Mouse (Mus musculus) midbrain, embryonic 16.5 days (tissue): ENCODE measurements around the gene Crygs. TPM values are rescaled to one million over a fixed set of nuclear protein-coding genes. Genes with fewer than 3 reads are reported as not detected.

Source experiments
- ATAC-seq: fragments of 200-750 bp; cut with Nextera tagmentation; 2 replicates; pipeline ENCODE4 v1.8.0; 2017; ENCODE audit warnings: moderate TSS enrichment
- H3K27ac ChIP-seq: fragments of 300-500 bp; sonication (generic); 2 replicates; pipeline ENCODE4 v1.5.1; 2014; ENCODE audit warnings: mild to moderate bottlenecking, low read length, mixed read lengths
- H3K27me3 ChIP-seq: fragments of 300-500 bp; sonication (generic); 2 replicates; pipeline ENCODE4 v1.6.1; 2014; ENCODE audit warnings: low read depth, low read length, mixed read lengths; ENCODE audit not compliant: control insufficient read depth, insufficient read depth
- H3K36me3 ChIP-seq: fragments of 300-500 bp; sonication (generic); 2 replicates; pipeline ENCODE4 v1.6.1; 2014; ENCODE audit warnings: mild to moderate bottlenecking, low read length, moderate library complexity, mixed read lengths; ENCODE audit not compliant: control insufficient read depth, insufficient read depth
- H3K4me1 ChIP-seq: fragments of 300-500 bp; sonication (generic); 2 replicates; pipeline ENCODE4 v1.6.1; 2014; ENCODE audit warnings: mild to moderate bottlenecking, low read length, mixed read lengths; ENCODE audit not compliant: control insufficient read depth, insufficient read depth
- H3K4me2 ChIP-seq: fragments of 300-500 bp; sonication (generic); 2 replicates; pipeline ENCODE4 v1.6.1; 2014; ENCODE audit warnings: mild to moderate bottlenecking, low read length, mixed read lengths
- H3K4me3 ChIP-seq: fragments of 300-500 bp; sonication (generic); 2 replicates; pipeline ENCODE4 v1.5.1; 2014; ENCODE audit warnings: low read depth, mild to moderate bottlenecking, low read length, moderate library complexity, mixed read lengths
- H3K9ac ChIP-seq: fragments of 300-500 bp; sonication (generic); 2 replicates; pipeline ENCODE4 v1.6.1; 2014; ENCODE audit warnings: low read depth, low read length, mixed read lengths
- H3K9me3 ChIP-seq: fragments of 300-500 bp; sonication (generic); replicated peaks from 2 replicates; pipeline ENCODE4 v1.6.1; 2014; ENCODE audit warnings: mild to moderate bottlenecking, low read length, mixed read lengths; ENCODE audit not compliant: control insufficient read depth, poor library complexity, severe bottlenecking
- WGBS: fragments of 180-500 bp; shearing (Covaris S2); extraction: QIAGEN DNeasy Blood & Tissue Kit; methylation state at CpG from one replicate; pipeline ENCODE4 v1.1.7; 2014; 5-methylcytosine and 5-hydroxymethylcytosine counted together
- polyA plus RNA-seq: library from polyadenylated mRNA; unstranded; fragments of >200 nt; fragmentation: Nextera tagmentation; extraction: Ambion mirVana; gene quantifications from 2 replicates; pipeline ENCODE4 v1.2.1, GENCODE M21; 2015

Gene Crygs
- polyA plus RNA-seq, 1 experiment from 2014 or later, result not detected

DNA sequence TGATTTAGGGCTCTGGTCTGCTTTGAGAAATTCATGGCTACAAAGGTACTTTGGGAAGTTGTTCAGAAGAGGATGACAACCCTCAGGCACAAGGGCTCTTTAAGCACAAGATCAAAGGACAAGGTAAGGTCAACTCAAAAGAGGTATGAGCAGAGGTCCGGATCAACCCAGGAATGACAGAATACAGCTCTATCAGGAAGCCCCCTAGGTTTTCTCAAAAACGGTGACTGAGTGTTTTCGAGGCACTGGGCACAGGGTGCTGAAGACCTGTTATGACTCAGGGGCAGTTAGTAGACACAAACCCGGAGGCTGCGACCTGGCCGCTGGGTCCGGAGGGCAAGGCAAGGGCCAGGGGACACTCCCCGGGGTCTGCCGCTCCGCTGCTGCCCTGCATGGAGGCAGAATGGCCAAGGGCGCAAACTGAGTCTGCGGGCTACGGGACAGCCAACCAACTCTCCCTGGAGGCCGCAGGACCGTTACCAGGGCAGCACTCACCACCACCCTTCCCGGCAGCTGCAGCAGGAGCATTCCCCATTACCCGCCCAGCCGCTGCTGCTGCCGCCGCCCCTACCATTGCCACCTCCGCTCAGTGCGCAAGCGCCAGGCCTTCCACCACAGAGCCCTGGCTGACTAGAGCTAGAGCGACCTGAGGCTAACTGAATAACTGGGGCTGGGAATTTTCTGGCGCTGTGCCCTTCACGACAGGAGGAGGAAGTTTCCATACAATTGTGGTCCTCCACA is 32.9 kb upstream of the Crygs start:
- no peaks in the 10 kb centered on the region for H3K36me3 ChIP-seq
- H3K27me3 ChIP-seq, result no peaks in the 10 kb centered on the region
- 8% methylated on average over 26 of the region's 26 CpGs for WGBS
- no peaks in the 10 kb centered on the region for H3K9me3 ChIP-seq
- H3K27ac ChIP-seq, result peak overlapping the region; percentile 59
- H3K4me3 ChIP-seq, result peak overlapping the region; percentile 55
- ATAC-seq, result peak; percentile 99
- peaks cover 7% of the 10 kb centered on the region for H3K4me1 ChIP-seq
- H3K4me2 ChIP-seq, result peak overlapping the region; percentile 86
- H3K9ac ChIP-seq, result peak overlapping the region; percentile 88

DNA sequence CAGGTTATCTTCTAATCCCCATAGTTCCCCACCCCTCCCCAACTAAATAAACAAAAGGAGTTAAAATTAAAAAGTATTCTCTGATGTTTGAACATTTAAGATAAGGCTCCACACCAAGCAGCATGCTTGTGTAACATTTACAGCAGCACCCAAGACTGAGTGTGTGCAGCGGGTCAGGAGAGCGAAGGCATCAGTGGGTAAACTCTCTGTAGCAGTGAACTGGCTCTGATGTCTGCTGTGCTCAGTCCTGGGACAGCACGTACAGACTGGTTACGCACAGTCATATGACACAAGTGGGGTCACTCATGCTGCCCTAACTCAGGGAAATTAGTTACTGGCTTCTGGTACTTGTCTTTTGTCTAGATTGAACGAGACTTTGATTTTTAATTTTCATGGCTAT is 31.5 kb upstream of the Crygs start:
- Histone ChIP-seq H3K36me3 (no peaks in the 10 kb centered on the region), H3K9me3 (no peaks in the 10 kb centered on the region), H3K4me2 (no peak overlapping the region), H3K27me3 (no peaks in the 10 kb centered on the region), H3K4me3 (no peak overlapping the region), H3K9ac (no peak overlapping the region), H3K27ac (no peak overlapping the region), H3K4me1 (peaks cover 7% of the 10 kb centered on the region)
- 93% methylated on average over 5 of the region's 5 CpGs for WGBS
- ATAC-seq, result no peak

DNA sequence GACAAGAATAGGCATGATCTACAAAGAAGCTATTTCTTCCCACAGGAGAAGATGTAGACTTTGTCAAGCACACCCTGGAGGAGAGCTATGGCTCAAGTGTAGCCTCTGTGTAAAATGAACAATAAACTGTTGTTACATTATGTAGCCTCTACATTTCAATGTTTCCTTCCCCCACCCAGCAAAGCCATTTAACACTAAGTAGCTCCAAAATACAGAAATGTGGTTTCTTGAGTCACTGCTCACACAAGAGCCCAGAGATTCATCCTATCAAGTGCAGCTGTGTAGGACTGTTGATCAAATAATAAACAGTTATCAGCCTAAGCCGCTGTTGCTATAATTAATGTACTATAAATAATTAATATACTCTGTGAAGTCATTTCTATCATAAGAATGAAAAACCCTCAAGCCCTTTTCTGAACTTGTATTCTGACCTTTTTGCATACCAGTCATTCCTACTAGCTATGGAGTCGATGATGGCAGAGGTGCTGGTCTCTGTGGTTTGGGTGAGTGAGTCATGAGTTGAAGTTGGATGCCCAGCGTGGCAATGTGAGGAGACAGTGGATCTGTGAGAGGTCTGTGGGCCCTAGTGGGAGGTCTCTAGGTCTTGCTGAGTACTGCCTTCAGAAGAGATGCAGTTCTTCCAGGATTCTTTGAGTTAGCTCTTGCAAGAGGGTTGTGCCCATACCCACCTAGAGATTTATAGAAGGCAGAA is 27.9 kb upstream of the Crygs start:
- 93% methylated on average over 3 of the region's 3 CpGs for WGBS
- Histone ChIP-seq H3K9me3 (no peaks in the 10 kb centered on the region), H3K9ac (no peak overlapping the region), H3K36me3 (no peaks in the 10 kb centered on the region), H3K4me1 (peaks cover 2% of the 10 kb centered on the region; the same call in 1 of the 2 replicates), H3K4me3 (no peak overlapping the region), H3K4me2 (no peak overlapping the region), H3K27ac (no peak overlapping the region), H3K27me3 (no peaks in the 10 kb centered on the region)
- no peak for ATAC-seq

DNA sequence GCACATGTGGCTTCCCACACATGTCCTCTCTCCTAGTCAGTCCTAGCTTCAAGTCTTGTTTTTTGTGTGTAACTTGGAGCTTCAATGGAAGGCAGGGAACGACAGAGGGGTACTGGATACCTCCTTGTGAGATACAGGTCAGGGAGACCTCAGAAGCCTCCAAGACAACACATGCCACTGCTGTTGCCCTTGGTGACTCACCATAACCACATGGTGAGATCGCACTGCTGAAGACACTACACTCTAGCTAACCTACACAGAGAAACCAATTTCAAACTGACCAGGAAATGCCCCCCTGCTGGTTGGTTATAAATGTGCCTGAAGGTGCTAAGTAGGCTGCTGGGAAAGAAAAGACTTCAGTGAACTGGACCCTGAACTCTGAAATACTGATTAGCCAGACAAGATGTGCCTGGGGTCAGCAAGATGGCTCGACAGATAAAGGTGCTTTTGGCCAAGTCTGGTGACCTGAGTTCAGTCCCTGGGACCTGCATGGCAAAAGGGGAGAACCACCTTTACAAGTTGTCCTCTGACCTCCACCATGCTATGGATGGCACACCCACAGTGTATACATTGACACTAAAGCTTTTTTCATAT is 21.7 kb upstream of the Crygs start:
- Histone ChIP-seq H3K36me3 (peaks cover 5% of the 10 kb centered on the region; the same call in 1 of the 2 replicates), H3K9ac (no peak overlapping the region), H3K4me1 (no peaks in the 10 kb centered on the region), H3K4me3 (no peak overlapping the region), H3K27ac (no peak overlapping the region), H3K9me3 (no peaks in the 10 kb centered on the region), H3K4me2 (no peak overlapping the region), H3K27me3 (no peaks in the 10 kb centered on the region)
- WGBS, result 90% methylated on average over 3 of the region's 3 CpGs
- ATAC-seq, result no peak

DNA sequence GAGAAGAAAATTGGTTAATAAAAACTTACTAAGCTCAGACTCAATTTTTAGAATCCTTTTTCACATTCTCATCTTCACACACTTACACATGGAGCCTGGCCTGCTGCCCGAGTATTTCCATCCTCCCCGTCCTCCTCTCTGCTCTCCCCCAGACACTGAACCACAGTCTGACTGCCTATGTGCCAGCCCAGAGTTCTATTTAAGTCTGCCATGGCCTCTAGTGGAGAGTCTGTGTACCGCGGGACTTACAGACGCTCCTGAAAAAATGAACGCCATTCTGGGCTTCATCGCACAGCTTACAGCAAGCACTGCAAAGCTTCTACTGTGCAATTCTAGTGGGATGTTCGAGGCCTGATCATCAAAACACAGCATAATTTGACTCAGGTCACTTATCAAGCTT is 9.4 kb upstream of the Crygs start:
- Histone ChIP-seq H3K9me3 (no peaks in the 10 kb centered on the region), H3K4me2 (no peak overlapping the region), H3K4me3 (no peak overlapping the region), H3K36me3 (peaks cover 7% of the 10 kb centered on the region; the same call in 1 of the 2 replicates), H3K9ac (no peak overlapping the region), H3K4me1 (no peaks in the 10 kb centered on the region), H3K27me3 (no peaks in the 10 kb centered on the region), H3K27ac (no peak overlapping the region)
- peak; percentile 83; the same call in 1 of the 2 replicates for ATAC-seq
- WGBS, result 45% methylated on average over 8 of the region's 8 CpGs

DNA sequence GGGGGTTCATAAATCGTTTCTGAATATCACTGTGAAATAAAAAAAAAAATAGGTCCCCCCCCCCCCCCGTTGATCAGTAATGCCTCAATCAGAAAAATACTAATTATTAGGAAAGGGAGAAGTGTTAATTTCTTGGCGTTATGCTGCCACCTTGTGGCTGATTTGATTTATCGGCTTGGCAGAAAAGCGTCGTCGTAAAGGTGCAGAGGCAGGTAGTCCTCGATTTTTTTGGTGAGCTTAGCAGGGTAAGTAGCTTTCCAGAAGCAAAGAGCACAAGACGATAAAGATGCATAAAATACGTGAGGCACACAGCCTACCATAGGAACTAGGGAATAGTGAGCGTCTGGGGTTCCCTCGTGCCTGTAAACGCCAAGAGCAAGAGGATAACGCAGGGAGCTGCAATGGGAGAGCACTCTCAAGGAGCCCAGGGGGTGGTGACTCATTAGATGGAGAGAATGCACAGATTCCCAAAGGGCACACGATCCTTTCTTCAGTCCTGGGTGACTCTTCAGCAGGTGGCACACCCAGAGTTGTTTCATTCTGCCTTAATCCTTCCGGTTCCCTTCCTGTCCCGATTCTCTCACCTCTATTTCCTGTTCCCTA is 3.8 kb downstream of the Crygs start:
- Histone ChIP-seq H3K4me3 (0 out of 2 replicates have a peak overlapping the region, but pooled peaks have one; percentile 20), H3K27ac (no peak overlapping the region), H3K4me2 (peak overlapping the region; percentile 54), H3K4me1 (no peaks in the 10 kb centered on the region), H3K9me3 (no peaks in the 10 kb centered on the region), H3K27me3 (peaks cover 3% of the 10 kb centered on the region), H3K36me3 (no peaks in the 10 kb centered on the region), H3K9ac (peak overlapping the region; percentile 55; the same call in 1 of the 2 replicates)
- peak; percentile 51; the same call in 1 of the 2 replicates for ATAC-seq
- WGBS, result 12% methylated on average over 17 of the region's 17 CpGs

DNA sequence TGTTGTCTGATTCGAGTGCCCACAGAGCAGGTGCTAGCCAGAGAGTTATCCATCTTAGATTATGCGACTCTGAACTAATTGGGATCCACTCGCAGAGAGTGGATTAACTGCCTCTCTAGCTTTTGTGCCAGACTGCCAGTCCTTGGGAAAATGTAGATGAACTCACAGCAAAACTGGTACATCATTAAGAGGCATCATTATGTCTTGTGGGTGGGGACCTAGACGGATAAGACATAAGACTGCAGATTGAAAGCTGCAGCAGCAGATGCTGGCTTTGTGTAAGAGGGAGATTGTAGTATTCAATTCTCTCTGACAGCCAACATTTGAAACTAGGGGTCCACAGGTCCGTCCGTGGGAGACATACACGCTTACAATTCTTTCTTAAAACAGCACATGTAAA is 8.6 kb downstream of the Crygs start:
- H3K4me2 ChIP-seq, result no peak overlapping the region
- 50% methylated on average over 7 of the region's 7 CpGs for WGBS
- peaks cover 14% of the 10 kb centered on the region for H3K27me3 ChIP-seq
- no peak overlapping the region for H3K9ac ChIP-seq
- no peak for ATAC-seq
- H3K4me1 ChIP-seq, result 0 out of 2 replicates have a peak, but pooled peaks cover 3% of the 10 kb centered on the region
- H3K27ac ChIP-seq, result no peak overlapping the region
- no peaks in the 10 kb centered on the region for H3K36me3 ChIP-seq
- H3K9me3 ChIP-seq, result no peaks in the 10 kb centered on the region
- no peak overlapping the region for H3K4me3 ChIP-seq

DNA sequence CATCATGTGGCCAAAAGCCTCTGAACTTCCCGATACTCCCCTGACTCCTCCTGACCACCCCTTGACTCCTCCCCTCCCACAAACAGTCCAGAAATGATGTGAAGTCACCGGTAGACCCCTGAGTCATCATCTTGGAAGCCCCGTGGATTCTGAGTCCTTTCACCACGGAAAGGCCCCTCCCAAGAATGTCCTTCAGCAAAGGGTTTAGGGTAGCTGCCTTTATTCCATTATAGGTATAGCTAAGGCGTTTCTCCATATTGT is 10.6 kb downstream of the Crygs start:
- WGBS, result 5% methylated on average over 5 of the region's 5 CpGs
- H3K4me1 ChIP-seq, result 0 out of 2 replicates have a peak, but pooled peaks cover 3% of the 10 kb centered on the region
- H3K4me2 ChIP-seq, result no peak overlapping the region
- H3K9ac ChIP-seq, result no peak overlapping the region
- no peak overlapping the region for H3K4me3 ChIP-seq
- H3K27me3 ChIP-seq, result peaks cover 19% of the 10 kb centered on the region
- no peak overlapping the region for H3K27ac ChIP-seq
- no peaks in the 10 kb centered on the region for H3K36me3 ChIP-seq
- no peaks in the 10 kb centered on the region for H3K9me3 ChIP-seq
- no peak for ATAC-seq
